Mouse (Mus musculus) cerebellum, adult 2 months (tissue): Measurements from ENCODE around the gene Arsa. TPM values are rescaled to one million over a fixed set of nuclear protein-coding genes. Genes with fewer than 3 reads are reported as not detected.

Experiments
- DNase-seq, 2 experiments: peaks; one replicate each; pipeline ENCODE4 v3.0.0; 2021
- H3K27ac ChIP-seq: fragments of 200-500 bp; 2 replicates; pipeline ENCODE4 v1.5.1; 2012; ENCODE audit warnings: low read length, control low read depth, inconsistent platforms; ENCODE audit not compliant: insufficient read depth
- H3K27me3 ChIP-seq: fragments of 200-500 bp; 2 replicates; pipeline ENCODE4 v1.6.1; 2012; ENCODE audit warnings: inconsistent platforms, mild to moderate bottlenecking, low read length, moderate library complexity; ENCODE audit not compliant: control insufficient read depth, insufficient read depth
- H3K4me1 ChIP-seq: fragments of 200-500 bp; 2 replicates; pipeline ENCODE4 v1.6.1; 2011; ENCODE audit warnings: low read length; ENCODE audit not compliant: control insufficient read depth, insufficient read depth
- H3K4me3 ChIP-seq: fragments of 200-500 bp; replicated peaks from 2 replicates; pipeline ENCODE3; 2011; ENCODE audit warnings: mild to moderate bottlenecking, low read depth, low read length, control low read depth; ENCODE audit not compliant: insufficient read depth
- CTCF ChIP-seq: fragments of 200-500 bp; IDR thresholded peaks from 2 replicates; pipeline ENCODE4 v1.5.1; 2011; ENCODE audit warnings: low read depth, mild to moderate bottlenecking, control low read depth, low read length, moderate library complexity, borderline replicate concordance; ENCODE audit not compliant: insufficient read depth
- POLR2A ChIP-seq: fragments of 200-500 bp; IDR thresholded peaks from 2 replicates; pipeline ENCODE4 v1.6.1; 2011; ENCODE audit warnings: low read length, control low read depth, borderline replicate concordance; ENCODE audit not compliant: insufficient read depth
- WGBS: fragments of 180-500 bp; shearing (Covaris S2); methylation state at CpG from one replicate; pipeline ENCODE4 v1.1.7; 2018; 5-methylcytosine and 5-hydroxymethylcytosine counted together
- polyA plus RNA-seq: library from polyadenylated mRNA; depleted of rRNA; stranded (reverse); fragments of >200 nt; gene quantifications from 2 replicates; pipeline ENCODE4 v1.2.3, GENCODE M21; 2012

Gene Arsa
- polyA plus RNA-seq, 1 experiment: 39.2 TPM

DNA sequence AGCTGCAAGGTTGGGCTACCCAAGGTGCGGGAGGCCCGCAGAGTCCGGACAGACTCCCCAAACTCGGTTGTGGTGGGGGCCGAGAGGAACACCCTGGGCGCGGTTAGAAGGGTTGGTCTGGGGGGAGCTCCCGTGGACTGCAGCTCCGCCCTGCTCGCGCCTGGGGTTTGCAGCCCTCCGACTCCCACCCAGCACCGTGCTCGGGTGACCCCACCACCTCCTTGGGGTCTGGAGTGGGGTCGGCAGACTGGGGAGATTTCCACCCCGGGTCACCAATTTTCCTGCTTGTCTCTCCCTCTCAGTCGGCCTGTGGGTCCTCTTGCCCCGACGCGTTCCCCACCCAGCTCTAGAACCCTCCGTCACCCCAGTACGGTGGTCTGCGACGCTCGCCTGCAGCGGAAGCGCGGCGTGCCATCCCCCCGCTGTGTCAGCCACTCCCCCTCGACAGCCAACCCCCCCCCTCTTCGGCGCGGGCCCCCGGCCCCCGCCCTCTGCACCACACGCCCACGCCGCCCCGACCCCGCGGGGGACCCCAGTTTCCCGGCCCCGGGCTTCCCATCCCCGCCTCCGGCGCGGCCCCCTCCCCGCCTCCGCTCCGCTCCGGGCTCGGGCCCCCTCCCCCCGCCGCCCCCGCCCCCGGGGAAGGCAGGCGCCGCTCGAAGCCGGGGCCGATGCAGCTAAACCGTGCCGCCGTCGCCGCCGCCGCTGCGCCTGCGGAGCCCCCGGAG lies 21.9 kb upstream of the Arsa start, which contains the start of gene Shank3:
Gene Shank3 (plus strand): TSS at position 663 of the 728 bp plus-strand sequence.
- H3K4me1 ChIP-seq: peaks cover 7% of the 10 kb centered on the region; the same call in 1 of the 2 replicates
- peak within 1 kb of the TSS; percentile 75 for H3K4me3 ChIP-seq
- no peak for DNase-seq
- H3K27me3 ChIP-seq: no peaks in the 10 kb centered on the region
- no peak for TF ChIP-seq CTCF
- no peak for TF ChIP-seq POLR2A
- 2% methylated on average over 48 of the region's 72 CpGs for WGBS
- no peak within 1 kb of the TSS for H3K27ac ChIP-seq

DNA sequence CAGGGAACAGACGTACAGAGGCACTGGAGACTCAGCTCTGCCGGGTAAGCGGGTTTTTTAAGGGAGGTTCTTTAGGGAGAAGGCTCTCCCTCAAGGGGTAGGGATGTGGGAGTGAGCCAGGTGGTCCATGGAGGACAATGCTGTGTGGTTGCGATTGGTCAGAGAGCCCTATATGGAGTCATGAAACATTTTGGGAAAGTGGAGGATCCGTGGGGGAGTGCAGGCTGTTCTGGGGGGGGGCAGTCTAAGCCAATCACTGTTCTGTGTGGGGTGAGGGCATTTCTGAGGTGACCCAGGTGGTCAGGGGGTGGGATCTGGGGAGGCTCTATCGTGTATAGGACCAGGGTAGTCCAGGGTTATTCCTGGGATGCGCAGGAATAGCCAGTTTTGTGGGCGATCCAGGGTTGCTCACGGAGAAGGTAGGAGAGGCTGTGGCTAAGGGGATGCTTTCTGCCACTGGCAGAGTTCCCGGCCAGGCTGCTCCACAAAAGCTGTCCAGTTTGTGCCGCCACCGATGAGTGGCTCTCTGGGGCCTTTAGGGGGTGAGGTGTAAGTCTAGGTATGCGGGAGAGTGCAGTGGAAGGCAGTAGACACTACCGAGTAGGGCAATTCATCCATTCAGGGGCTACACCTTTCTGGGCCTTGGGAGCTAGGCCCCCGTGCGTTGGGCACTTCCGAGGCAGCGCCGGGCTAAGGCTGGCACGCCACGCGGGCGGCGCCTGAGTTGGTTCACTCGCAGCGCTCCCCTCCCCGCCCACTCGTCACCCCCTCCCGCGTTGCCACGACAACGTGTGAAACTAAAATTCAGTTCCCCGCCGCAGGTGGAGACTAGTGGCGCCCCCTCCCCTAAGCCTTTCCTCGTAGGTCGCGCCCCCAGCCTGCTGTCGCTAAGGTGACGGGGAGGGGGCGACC lies 21.1 kb upstream of the Arsa start:
- H3K4me3 ChIP-seq: peak overlapping the region; percentile 75
- peak; percentile 66 for DNase-seq
- TF ChIP-seq CTCF: no peak
- no peak for TF ChIP-seq POLR2A
- H3K27me3 ChIP-seq: no peaks in the 10 kb centered on the region
- no peak overlapping the region; the same call in 1 of the 2 replicates for H3K27ac ChIP-seq
- peaks cover 7% of the 10 kb centered on the region; the same call in 1 of the 2 replicates for H3K4me1 ChIP-seq
- 8% methylated on average over 41 of the region's 41 CpGs for WGBS

DNA sequence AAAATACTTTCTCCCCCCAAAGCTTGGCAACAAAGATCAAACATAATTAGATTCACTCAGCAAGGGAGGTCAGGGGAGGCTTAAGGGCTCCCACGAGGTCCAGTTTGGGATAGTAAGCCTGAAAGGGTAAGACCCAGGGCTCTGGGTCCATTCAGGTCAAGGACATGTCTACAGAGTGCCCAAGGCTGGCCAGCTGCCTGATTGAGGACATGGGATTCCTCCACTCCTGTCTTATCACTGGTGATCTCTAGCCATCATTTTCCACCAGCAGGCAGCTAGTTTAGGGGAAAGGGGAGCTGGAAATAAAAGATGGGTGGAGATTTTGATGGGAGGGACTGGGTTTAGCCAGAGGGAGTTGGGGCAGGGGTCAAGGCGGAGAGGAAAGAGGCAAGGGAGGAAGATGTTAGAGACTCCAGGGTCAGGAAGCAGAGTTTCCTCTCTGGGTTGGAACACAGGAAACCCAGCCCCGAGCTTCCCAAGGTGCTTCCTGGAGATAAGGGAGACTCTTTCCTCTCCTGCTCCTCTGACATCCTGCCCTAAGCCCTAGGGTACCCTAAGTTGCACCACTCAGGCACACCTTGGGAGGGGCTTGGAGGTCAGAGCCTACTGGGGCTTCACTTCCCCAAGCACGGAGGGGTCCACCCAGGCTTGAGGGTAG lies 20.3 kb upstream of the Arsa start:
- Histone ChIP-seq H3K4me1 (peaks cover 7% of the 10 kb centered on the region; the same call in 1 of the 2 replicates), H3K27me3 (no peaks in the 10 kb centered on the region), H3K27ac (no peak overlapping the region; the same call in 1 of the 2 replicates), H3K4me3 (no peak overlapping the region)
- peak in 1 of 2 experiments; percentile 20 for DNase-seq
- WGBS: 71% methylated on average over 4 of the region's 4 CpGs
- TF ChIP-seq POLR2A (no peak), CTCF (no peak)

DNA sequence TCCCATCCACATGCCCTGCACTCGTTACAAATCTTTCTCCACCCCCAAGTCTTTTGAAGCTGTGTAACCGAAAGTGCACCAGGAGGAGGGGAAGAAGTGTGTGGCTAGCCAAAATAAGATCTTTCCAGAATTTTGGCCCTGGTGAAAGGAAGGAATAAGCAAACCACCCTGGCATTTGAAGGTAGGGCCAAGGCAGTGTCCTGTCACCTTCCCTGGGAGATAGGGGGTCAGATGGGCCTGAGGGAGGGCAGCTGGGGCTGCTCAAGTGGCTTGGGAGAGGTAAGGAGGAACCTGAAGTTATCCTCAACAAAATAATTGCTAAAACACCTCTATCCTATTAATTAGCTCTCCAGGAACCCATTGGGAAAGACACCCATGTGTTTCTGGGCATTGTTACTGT lies 19.6 kb upstream of the Arsa start:
- DNase-seq: no peak
- Histone ChIP-seq H3K4me3 (no peak overlapping the region), H3K4me1 (peaks cover 7% of the 10 kb centered on the region; the same call in 1 of the 2 replicates), H3K27ac (no peak overlapping the region), H3K27me3 (no peaks in the 10 kb centered on the region)
- 80% methylated on average over 2 of the region's 2 CpGs for WGBS
- TF ChIP-seq POLR2A (no peak), CTCF (no peak)

DNA sequence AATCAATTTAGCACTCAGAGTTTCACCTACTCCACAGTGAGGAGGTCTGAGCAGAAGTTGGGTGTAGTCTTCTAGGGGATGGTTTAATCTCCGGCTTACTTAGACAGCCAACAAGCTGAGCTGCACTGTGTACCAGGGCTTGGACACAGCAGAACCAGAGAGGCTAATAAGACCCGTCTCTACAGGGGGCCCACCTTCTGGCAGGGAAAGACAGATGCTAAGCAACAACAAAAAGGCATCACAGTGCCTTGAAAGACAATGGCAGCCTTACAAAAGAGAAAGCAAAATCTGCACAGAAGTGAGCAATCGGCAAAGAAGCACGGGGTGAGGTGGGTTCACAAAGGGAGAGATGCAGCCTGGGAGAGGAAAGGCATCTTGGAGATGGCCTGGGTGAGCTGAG lies 18.9 kb upstream of the Arsa start:
- no peak overlapping the region for H3K4me3 ChIP-seq
- H3K27ac ChIP-seq: no peak overlapping the region
- TF ChIP-seq CTCF: no peak
- peaks cover 7% of the 10 kb centered on the region; the same call in 1 of the 2 replicates for H3K4me1 ChIP-seq
- no peaks in the 10 kb centered on the region for H3K27me3 ChIP-seq
- WGBS: 45% methylated on average over 4 of the region's 4 CpGs
- no peak for DNase-seq

DNA sequence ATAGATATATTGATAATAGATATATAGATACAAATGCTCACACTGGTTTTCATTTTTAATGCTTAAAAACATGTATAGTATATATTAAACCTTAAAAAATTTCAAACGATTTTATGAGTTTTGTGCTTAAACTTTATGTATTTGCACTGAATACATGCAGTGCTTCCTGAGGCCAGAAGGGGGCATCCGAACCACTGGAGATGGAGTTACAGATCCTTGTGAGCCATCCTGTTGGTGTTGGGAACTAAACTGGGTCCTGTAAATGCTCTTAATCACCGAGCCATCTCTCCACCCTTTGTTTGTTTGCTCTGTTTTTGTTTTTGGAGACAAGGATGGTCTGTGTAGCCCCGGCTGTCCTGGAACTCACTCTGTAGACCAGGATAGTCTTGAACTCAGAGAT lies 17.7 kb upstream of the Arsa start:
- no peak overlapping the region for H3K27ac ChIP-seq
- WGBS: 85% methylated on average over 4 of the region's 4 CpGs
- TF ChIP-seq POLR2A: no peak
- TF ChIP-seq CTCF: peak; percentile 55; the same call in 1 of the 2 replicates
- DNase-seq: no peak
- no peak overlapping the region for H3K4me3 ChIP-seq
- no peaks in the 10 kb centered on the region for H3K27me3 ChIP-seq
- peaks cover 7% of the 10 kb centered on the region; the same call in 1 of the 2 replicates for H3K4me1 ChIP-seq

DNA sequence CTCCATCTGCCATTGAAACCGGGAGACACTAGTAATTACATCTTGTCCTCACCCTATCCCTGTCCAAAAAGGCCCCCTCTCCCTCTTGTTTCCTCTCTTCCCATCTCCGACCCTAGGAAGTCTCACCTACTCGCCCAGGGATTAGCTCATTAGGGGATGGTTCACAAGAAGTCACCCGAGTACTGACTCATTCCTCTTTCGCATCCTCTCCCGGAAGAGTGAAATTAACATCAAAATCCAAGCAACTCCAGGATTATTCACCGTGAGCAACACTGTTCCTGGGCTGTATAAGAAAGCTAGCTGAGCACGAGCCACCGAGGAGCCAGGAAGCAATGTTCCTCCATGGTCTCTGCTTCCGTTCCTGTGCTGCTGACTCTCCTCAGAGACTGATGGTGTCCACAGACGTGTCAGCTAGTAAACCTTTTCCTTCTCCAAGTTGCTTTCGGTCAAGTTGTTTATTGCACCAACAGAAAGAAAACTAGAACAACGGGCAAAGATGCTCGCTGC lies 11.4 kb upstream of the Arsa start:
- TF ChIP-seq CTCF (no peak), POLR2A (no peak)
- WGBS: 69% methylated on average over 14 of the region's 14 CpGs
- DNase-seq: no peak
- H3K27me3 ChIP-seq: no peaks in the 10 kb centered on the region
- no peaks in the 10 kb centered on the region for H3K4me1 ChIP-seq
- no peak overlapping the region for H3K4me3 ChIP-seq
- H3K27ac ChIP-seq: no peak overlapping the region
